Mouse (Mus musculus) stomach, postnatal 0 days (tissue): ENCODE measurements around the gene Unc119.

ENCODE experiments used
- CTCF ChIP-seq: IDR thresholded peaks from 2 replicates; pipeline ENCODE4 v1.5.1; 2016; ENCODE audit warnings: antibody characterized with exemption, low read depth, mild to moderate bottlenecking, moderate library complexity
- EP300 ChIP-seq: optimal IDR thresholded peaks from 2 replicates; pipeline ENCODE3; 2016; ENCODE audit warnings: antibody characterized with exemption

GRCm38 (mm10) chr11:78347908-78348307, 4.6 kb downstream of the Unc119 start:
- TF ChIP-seq CTCF (no peak), EP300 (no peak)
